Mouse (Mus musculus): ENCODE data around the gene Tes3-ps. TPM values are rescaled to one million over a fixed set of nuclear protein-coding genes. Genes with fewer than 3 reads are reported as not detected.

Tes3-ps gene
- polyA plus RNA-seq, 1 experiment from 2014 or later, result 1.2 TPM

GRCm38 (mm10) chr13:49479399-49479798, 13.7 kb upstream of the Tes3-ps start:
- H3K4me2 ChIP-seq (ENCODE audit: low read length), result no peak overlapping the region
- 75% methylated on average over 4 of the region's 4 CpGs for WGBS
- H3K9me3 ChIP-seq (ENCODE audit: control insufficient read depth, low read length), result no peaks in the 10 kb centered on the region
- H3K27me3 ChIP-seq (replicated peaks; ENCODE audit: control insufficient read depth, insufficient read depth, low read length), result no peaks in the 10 kb centered on the region
- no peaks in the 10 kb centered on the region for H3K36me3 ChIP-seq (ENCODE audit: control insufficient read depth, insufficient read depth, low read length)
- ATAC-seq, result no peak
- no peaks in the 10 kb centered on the region for H3K4me1 ChIP-seq (ENCODE audit: control insufficient read depth, insufficient read depth, low read depth, low read length)
- no peak overlapping the region for H3K9ac ChIP-seq (ENCODE audit: low read depth, low read length)
- H3K27ac ChIP-seq (ENCODE audit: low read depth, low read length), result no peak overlapping the region
- H3K4me3 ChIP-seq (ENCODE audit: low read length), result no peak overlapping the region

- Histone ChIP-seq H3K27me3 (replicated peaks; ENCODE audit: control insufficient read depth, insufficient read depth, low read length) (no peaks in the 10 kb centered on the region), H3K4me3 (ENCODE audit: low read length) (no peak overlapping the region), H3K9ac (ENCODE audit: low read depth, low read length) (no peak overlapping the region), H3K4me1 (ENCODE audit: control insufficient read depth, insufficient read depth, low read depth, low read length) (no peaks in the 10 kb centered on the region), H3K4me2 (ENCODE audit: low read length) (no peak overlapping the region), H3K9me3 (ENCODE audit: control insufficient read depth, low read length) (no peaks in the 10 kb centered on the region), H3K36me3 (ENCODE audit: control insufficient read depth, insufficient read depth, low read length) (no peaks in the 10 kb centered on the region), H3K27ac (ENCODE audit: low read depth, low read length) (no peak overlapping the region)
- peak; percentile 80; the same call in 1 of the 2 replicates for ATAC-seq
- WGBS, result 69% methylated on average over 2 of the region's 2 CpGs
These were observed 13.1 kb upstream of the Tes3-ps start for GRCm38 (mm10) chr13:49480057-49480456.

DNA sequence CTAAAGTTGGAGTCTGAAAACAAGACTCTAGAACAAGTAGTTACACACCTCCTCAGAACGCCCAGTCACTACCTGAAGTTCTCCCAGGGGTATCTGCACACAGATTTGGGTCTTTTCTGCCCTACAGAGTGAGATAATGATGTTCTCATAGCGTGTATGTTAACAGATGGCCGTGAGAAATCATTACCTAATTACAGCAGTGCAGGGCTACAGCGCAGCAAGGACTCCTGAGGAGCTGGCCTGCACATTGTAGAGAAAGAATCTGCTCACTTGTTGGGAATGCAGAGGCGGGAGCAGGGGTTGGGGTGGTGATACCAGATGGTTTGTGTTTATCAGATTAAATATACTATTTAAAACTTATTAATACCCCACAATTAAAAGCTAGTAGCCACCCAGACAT, 12.6 kb upstream of the Tes3-ps start:
- 40% methylated on average over 5 of the region's 5 CpGs for WGBS
- peak; percentile 84 for ATAC-seq

GRCm38 (mm10) chr13:49485388-49485787, 7.7 kb upstream of the Tes3-ps start:
- Histone ChIP-seq H3K4me3 (ENCODE audit: low read length) (no peak overlapping the region), H3K27ac (ENCODE audit: low read depth, low read length) (no peak overlapping the region), H3K27me3 (replicated peaks; ENCODE audit: control insufficient read depth, insufficient read depth, low read length) (no peaks in the 10 kb centered on the region), H3K36me3 (ENCODE audit: control insufficient read depth, insufficient read depth, low read length) (no peaks in the 10 kb centered on the region), H3K4me2 (ENCODE audit: low read length) (no peak overlapping the region), H3K9me3 (ENCODE audit: control insufficient read depth, low read length) (no peaks in the 10 kb centered on the region), H3K4me1 (ENCODE audit: control insufficient read depth, insufficient read depth, low read depth, low read length) (no peaks in the 10 kb centered on the region), H3K9ac (ENCODE audit: low read depth, low read length) (no peak overlapping the region)
- ATAC-seq, result no peak
- WGBS, result 76% methylated on average over 5 of the region's 5 CpGs

More for the DNA sequence above, 12.6 kb upstream of the Tes3-ps start:
- Histone ChIP-seq H3K36me3 (ENCODE audit: control insufficient read depth, insufficient read depth, low read length) (no peaks in the 10 kb centered on the region), H3K9me3 (ENCODE audit: control insufficient read depth, low read length) (no peaks in the 10 kb centered on the region), H3K4me1 (ENCODE audit: control insufficient read depth, insufficient read depth, low read depth, low read length) (no peaks in the 10 kb centered on the region), H3K9ac (ENCODE audit: low read depth, low read length) (no peak overlapping the region), H3K27ac (ENCODE audit: low read depth, low read length) (peak overlapping the region; percentile 25), H3K4me2 (ENCODE audit: low read length) (no peak overlapping the region), H3K27me3 (replicated peaks; ENCODE audit: control insufficient read depth, insufficient read depth, low read length) (no peaks in the 10 kb centered on the region), H3K4me3 (ENCODE audit: low read length) (no peak overlapping the region)

DNA sequence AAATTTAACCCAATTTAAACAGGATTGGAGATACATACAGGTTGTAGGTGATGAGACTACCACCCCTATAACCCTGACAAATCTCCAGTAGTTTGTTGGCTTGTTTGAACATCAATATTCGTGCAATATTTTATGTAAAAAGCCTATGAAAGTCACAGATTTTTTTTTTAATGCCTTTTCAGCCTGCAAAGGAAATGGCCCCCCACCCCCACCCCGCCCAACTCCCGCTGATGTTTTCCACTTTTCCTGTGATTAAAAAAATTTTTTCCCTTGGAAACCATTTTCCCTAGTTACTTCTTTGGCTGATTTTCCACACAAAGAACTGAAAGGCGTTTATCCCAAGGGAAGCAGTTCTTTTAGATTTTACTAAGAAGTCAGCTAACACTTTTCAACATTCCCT, 11.4 kb downstream of the Tes3-ps start, which contains the start of gene Ecm2:
Gene Ecm2, plus strand, starts transcription at position 301 of the 400 bp plus-strand sequence.
- H3K27ac ChIP-seq (ENCODE audit: low read depth, low read length), result no peak within 1 kb of the TSS

GRCm38 (mm10) chr13:49505776-49506175, 12.7 kb downstream of the Tes3-ps start:
- Histone ChIP-seq H3K36me3 (ENCODE audit: control insufficient read depth, insufficient read depth, low read length) (no peaks in the 10 kb centered on the region), H3K4me2 (ENCODE audit: low read length) (no peak overlapping the region), H3K4me1 (ENCODE audit: control insufficient read depth, insufficient read depth, low read depth, low read length) (no peaks in the 10 kb centered on the region), H3K4me3 (ENCODE audit: low read length) (no peak overlapping the region), H3K9ac (ENCODE audit: low read depth, low read length) (no peak overlapping the region), H3K27ac (ENCODE audit: low read depth, low read length) (no peak overlapping the region), H3K27me3 (replicated peaks; ENCODE audit: control insufficient read depth, insufficient read depth, low read length) (no peaks in the 10 kb centered on the region), H3K9me3 (ENCODE audit: control insufficient read depth, low read length) (no peaks in the 10 kb centered on the region)
- ATAC-seq, result no peak
- WGBS, result 90% methylated on average over 4 of the region's 4 CpGs

More for the DNA sequence above, 11.4 kb downstream of the Tes3-ps start, which contains the start of gene Ecm2:
- Histone ChIP-seq H3K36me3 (ENCODE audit: control insufficient read depth, insufficient read depth, low read length) (no peaks in the 10 kb centered on the region), H3K9ac (ENCODE audit: low read depth, low read length) (no peak within 1 kb of the TSS), H3K4me2 (ENCODE audit: low read length) (no peak within 1 kb of the TSS), H3K9me3 (ENCODE audit: control insufficient read depth, low read length) (no peaks in the 10 kb centered on the region), H3K27me3 (replicated peaks; ENCODE audit: control insufficient read depth, insufficient read depth, low read length) (no peaks in the 10 kb centered on the region), H3K4me3 (ENCODE audit: low read length) (no peak within 1 kb of the TSS), H3K4me1 (ENCODE audit: control insufficient read depth, insufficient read depth, low read depth, low read length) (no peaks in the 10 kb centered on the region)
- ATAC-seq, result no peak
- WGBS, result 44% methylated on average over 4 of the region's 4 CpGs

DNA sequence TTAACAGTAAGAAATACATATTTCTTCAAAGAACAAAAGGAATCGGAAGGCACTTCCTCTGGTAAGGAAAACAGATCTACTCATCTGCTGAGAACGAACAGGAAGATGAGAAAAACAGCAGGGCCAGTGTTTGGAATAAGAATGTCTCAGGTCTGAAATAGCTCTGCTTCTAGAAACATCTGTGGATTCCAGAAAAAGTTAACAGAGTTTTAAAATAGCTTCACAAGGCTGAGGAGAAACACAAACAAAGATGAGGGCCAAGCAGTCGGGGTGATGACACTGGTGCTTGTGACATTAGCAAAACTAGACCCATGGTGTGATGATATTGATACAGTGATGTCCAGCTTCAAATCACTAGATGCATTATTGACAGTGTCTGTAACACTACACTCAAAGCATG, 14.1 kb downstream of the Tes3-ps start:
- H3K27me3 ChIP-seq (replicated peaks; ENCODE audit: control insufficient read depth, insufficient read depth, low read length), result no peaks in the 10 kb centered on the region
- H3K9me3 ChIP-seq (ENCODE audit: control insufficient read depth, low read length), result no peaks in the 10 kb centered on the region
- no peak overlapping the region for H3K9ac ChIP-seq (ENCODE audit: low read depth, low read length)
- no peak overlapping the region for H3K4me2 ChIP-seq (ENCODE audit: low read length)
- no peak overlapping the region for H3K4me3 ChIP-seq (ENCODE audit: low read length)
- no peak for ATAC-seq
- no peak overlapping the region for H3K27ac ChIP-seq (ENCODE audit: low read depth, low read length)
- WGBS, result 76% methylated on average over 3 of the region's 3 CpGs
- no peaks in the 10 kb centered on the region for H3K4me1 ChIP-seq (ENCODE audit: control insufficient read depth, insufficient read depth, low read depth, low read length)
- H3K36me3 ChIP-seq (ENCODE audit: control insufficient read depth, insufficient read depth, low read length), result no peaks in the 10 kb centered on the region

DNA sequence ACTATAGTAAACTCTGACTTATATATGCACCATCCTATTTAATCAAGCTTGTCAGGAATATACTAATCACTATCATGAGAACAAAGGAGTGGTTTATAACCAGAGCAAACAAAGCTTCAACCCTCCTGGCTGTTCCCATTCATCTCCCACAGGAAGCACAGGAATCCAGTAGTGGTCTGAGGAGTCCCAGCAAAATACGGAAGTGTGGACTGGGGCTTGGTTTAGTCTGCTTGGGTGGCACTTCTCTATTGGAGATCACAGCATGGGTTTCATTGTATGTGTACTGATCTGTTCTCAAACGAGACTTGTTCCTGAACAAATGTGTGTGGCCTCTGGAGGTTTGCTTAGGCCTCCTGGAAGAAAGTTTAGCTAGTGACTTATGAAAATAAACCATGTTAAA, 25.6 kb downstream of the Tes3-ps start:
- no peaks in the 10 kb centered on the region for H3K36me3 ChIP-seq (ENCODE audit: control insufficient read depth, insufficient read depth, low read length)
- H3K4me2 ChIP-seq (ENCODE audit: low read length), result no peak overlapping the region
- H3K4me3 ChIP-seq (ENCODE audit: low read length), result no peak overlapping the region
- H3K9me3 ChIP-seq (ENCODE audit: control insufficient read depth, low read length), result no peaks in the 10 kb centered on the region
- WGBS, result 36% methylated on average over 2 of the region's 2 CpGs
- H3K9ac ChIP-seq (ENCODE audit: low read depth, low read length), result no peak overlapping the region
- no peak for ATAC-seq
- H3K27me3 ChIP-seq (replicated peaks; ENCODE audit: control insufficient read depth, insufficient read depth, low read length), result no peaks in the 10 kb centered on the region
- H3K27ac ChIP-seq (ENCODE audit: low read depth, low read length), result no peak overlapping the region
- no peaks in the 10 kb centered on the region for H3K4me1 ChIP-seq (ENCODE audit: control insufficient read depth, insufficient read depth, low read depth, low read length)

GRCm38 (mm10) chr13:49526235-49526634, 33.1 kb downstream of the Tes3-ps start:
- WGBS, result 85% methylated on average over 2 of the region's 2 CpGs
- Histone ChIP-seq H3K4me3 (ENCODE audit: low read length) (no peak overlapping the region), H3K9ac (ENCODE audit: low read depth, low read length) (no peak overlapping the region), H3K4me2 (ENCODE audit: low read length) (no peak overlapping the region), H3K9me3 (ENCODE audit: control insufficient read depth, low read length) (no peaks in the 10 kb centered on the region), H3K36me3 (ENCODE audit: control insufficient read depth, insufficient read depth, low read length) (no peaks in the 10 kb centered on the region), H3K27ac (ENCODE audit: low read depth, low read length) (no peak overlapping the region), H3K4me1 (ENCODE audit: control insufficient read depth, insufficient read depth, low read depth, low read length) (no peaks in the 10 kb centered on the region), H3K27me3 (replicated peaks; ENCODE audit: control insufficient read depth, insufficient read depth, low read length) (no peaks in the 10 kb centered on the region)
- no peak for ATAC-seq

- H3K36me3 ChIP-seq (ENCODE audit: control insufficient read depth, insufficient read depth, low read length), result no peaks in the 10 kb centered on the region
- no peak for ATAC-seq
- no peaks in the 10 kb centered on the region for H3K27me3 ChIP-seq (replicated peaks; ENCODE audit: control insufficient read depth, insufficient read depth, low read length)
- H3K9me3 ChIP-seq (ENCODE audit: control insufficient read depth, low read length), result no peaks in the 10 kb centered on the region
- no peak overlapping the region for H3K4me3 ChIP-seq (ENCODE audit: low read length)
- 92% methylated on average over 4 of the region's 4 CpGs for WGBS
- H3K27ac ChIP-seq (ENCODE audit: low read depth, low read length), result no peak overlapping the region
- no peak overlapping the region for H3K9ac ChIP-seq (ENCODE audit: low read depth, low read length)
- no peaks in the 10 kb centered on the region for H3K4me1 ChIP-seq (ENCODE audit: control insufficient read depth, insufficient read depth, low read depth, low read length)
- no peak overlapping the region for H3K4me2 ChIP-seq (ENCODE audit: low read length)
These were observed 37.5 kb downstream of the Tes3-ps start for GRCm38 (mm10) chr13:49530636-49531035.
